Mouse (Mus musculus): ENCODE data around the gene Lypla2. TPM values are rescaled to one million over a fixed set of nuclear protein-coding genes. Genes with fewer than 3 reads are reported as not detected.
"Not testable (repeated sequence)": the region's sequence is repeated elsewhere in the genome, so short reads cannot be mapped to it uniquely, and the experiment has no call there.

Lypla2 gene
- polyA plus RNA-seq, 1 experiment from 2014 or later = 131 TPM

- Histone ChIP-seq H3K4me3 (replicated peaks) (no peak overlapping the region), H3K36me3 (peaks cover 22% of the 10 kb centered on the region), H3K27ac (no peak overlapping the region), H3K9ac (no peak overlapping the region), H3K9me3 (replicated peaks) (no peaks in the 10 kb centered on the region), H3K4me1 (peaks cover 21% of the 10 kb centered on the region), H3K27me3 (no peaks in the 10 kb centered on the region), H3K4me2 (no peak overlapping the region)
- ATAC-seq (replicated peaks; ENCODE audit: low FRiP score) = no peak
- 47% methylated on average over 4 of the region's 4 CpGs for WGBS
Observed at GRCm38 (mm10) chr4:135943389-135943788, 29.0 kb downstream of the Lypla2 start.

GRCm38 (mm10) chr4:135942193-135942592, 30.2 kb downstream of the Lypla2 start:
- no peak for ATAC-seq (replicated peaks; ENCODE audit: low FRiP score)
- Histone ChIP-seq H3K27me3 (no peaks in the 10 kb centered on the region), H3K9me3 (replicated peaks) (no peaks in the 10 kb centered on the region), H3K4me3 (replicated peaks) (no peak overlapping the region), H3K4me1 (peaks cover 11% of the 10 kb centered on the region), H3K27ac (no peak overlapping the region), H3K4me2 (no peak overlapping the region), H3K36me3 (peaks cover 33% of the 10 kb centered on the region), H3K9ac (no peak overlapping the region)
- WGBS = 86% methylated on average over 6 of the region's 6 CpGs

- 87% methylated on average over 8 of the region's 8 CpGs for WGBS
- not testable (repeated sequence) for H3K9ac ChIP-seq; H3K4me2 ChIP-seq; ATAC-seq (replicated peaks; ENCODE audit: low FRiP score); H3K27ac ChIP-seq; H3K27me3 ChIP-seq; H3K9me3 ChIP-seq (replicated peaks); H3K4me3 ChIP-seq (replicated peaks); H3K4me1 ChIP-seq
- H3K36me3 ChIP-seq = peaks cover 39% of the 10 kb centered on the region
Observed at GRCm38 (mm10) chr4:135941026-135941425, 31.4 kb downstream of the Lypla2 start.

GRCm38 (mm10) chr4:135938858-135939257, 33.6 kb downstream of the Lypla2 start:
- Histone ChIP-seq H3K27ac (no peak overlapping the region), H3K27me3 (no peaks in the 10 kb centered on the region), H3K9ac (no peak overlapping the region), H3K36me3 (peaks cover 48% of the 10 kb centered on the region), H3K4me2 (no peak overlapping the region), H3K9me3 (replicated peaks) (no peaks in the 10 kb centered on the region), H3K4me1 (peaks cover 3% of the 10 kb centered on the region; the same call in 1 of the 2 replicates), H3K4me3 (replicated peaks) (no peak overlapping the region)
- 69% methylated on average over 7 of the region's 7 CpGs for WGBS
- ATAC-seq (replicated peaks; ENCODE audit: low FRiP score) = no peak

GRCm38 (mm10) chr4:135935502-135935901, 36.9 kb downstream of the Lypla2 start:
- H3K9me3 ChIP-seq (replicated peaks) = no peaks in the 10 kb centered on the region
- H3K27ac ChIP-seq = no peak overlapping the region
- no peak for ATAC-seq (replicated peaks; ENCODE audit: low FRiP score)
- H3K36me3 ChIP-seq = peaks cover 71% of the 10 kb centered on the region
- H3K4me2 ChIP-seq = no peak overlapping the region
- 74% methylated on average over 5 of the region's 5 CpGs for WGBS
- no peaks in the 10 kb centered on the region for H3K27me3 ChIP-seq
- H3K9ac ChIP-seq = no peak overlapping the region
- no peak overlapping the region for H3K4me3 ChIP-seq (replicated peaks)
- H3K4me1 ChIP-seq = no peaks in the 10 kb centered on the region

- Histone ChIP-seq H3K27me3 (no peaks in the 10 kb centered on the region), H3K9ac (no peak overlapping the region), H3K36me3 (peaks cover 76% of the 10 kb centered on the region), H3K27ac (no peak overlapping the region), H3K4me3 (replicated peaks) (no peak overlapping the region), H3K9me3 (replicated peaks) (no peaks in the 10 kb centered on the region), H3K4me2 (no peak overlapping the region), H3K4me1 (no peaks in the 10 kb centered on the region)
- WGBS = 65% methylated on average over 12 of the region's 12 CpGs
- ATAC-seq (replicated peaks; ENCODE audit: low FRiP score) = no peak
Observed at GRCm38 (mm10) chr4:135934708-135935500, 37.5 kb downstream of the Lypla2 start.

- Histone ChIP-seq H3K4me1 (no peaks in the 10 kb centered on the region; the same call in 1 of the 2 replicates), H3K27ac (no peak overlapping the region), H3K9ac (no peak overlapping the region), H3K9me3 (replicated peaks) (no peaks in the 10 kb centered on the region), H3K27me3 (no peaks in the 10 kb centered on the region), H3K4me2 (no peak overlapping the region), H3K36me3 (peaks cover 57% of the 10 kb centered on the region), H3K4me3 (replicated peaks) (no peak overlapping the region)
- WGBS = 72% methylated on average over 5 of the region's 5 CpGs
- no peak for ATAC-seq (replicated peaks; ENCODE audit: low FRiP score)
Observed at GRCm38 (mm10) chr4:135931832-135932231, 40.6 kb downstream of the Lypla2 start.

- peaks cover 64% of the 10 kb centered on the region for H3K36me3 ChIP-seq
- ATAC-seq (replicated peaks; ENCODE audit: low FRiP score) = no peak
- H3K4me3 ChIP-seq (replicated peaks) = no peak overlapping the region
- no peaks in the 10 kb centered on the region for H3K9me3 ChIP-seq (replicated peaks)
- H3K4me2 ChIP-seq = no peak overlapping the region
- H3K27me3 ChIP-seq = no peaks in the 10 kb centered on the region
- H3K27ac ChIP-seq = no peak overlapping the region
- no peaks in the 10 kb centered on the region; the same call in 1 of the 2 replicates for H3K4me1 ChIP-seq
- WGBS = 92% methylated on average over 8 of the region's 8 CpGs
- H3K9ac ChIP-seq = no peak overlapping the region
Observed at GRCm38 (mm10) chr4:135930239-135930638, 42.2 kb downstream of the Lypla2 start.

- Histone ChIP-seq H3K27ac (no peak overlapping the region), H3K36me3 (peaks cover 63% of the 10 kb centered on the region), H3K27me3 (no peaks in the 10 kb centered on the region), H3K9ac (no peak overlapping the region), H3K4me1 (no peaks in the 10 kb centered on the region; the same call in 1 of the 2 replicates), H3K4me2 (no peak overlapping the region), H3K4me3 (replicated peaks) (no peak overlapping the region), H3K9me3 (replicated peaks) (no peaks in the 10 kb centered on the region)
- ATAC-seq (replicated peaks; ENCODE audit: low FRiP score) = no peak
- WGBS = 81% methylated on average over 9 of the region's 9 CpGs
Observed at GRCm38 (mm10) chr4:135929828-135930227, 42.6 kb downstream of the Lypla2 start.

GRCm38 (mm10) chr4:135929405-135929804, 43.0 kb downstream of the Lypla2 start:
- Histone ChIP-seq H3K27me3 (no peaks in the 10 kb centered on the region), H3K9me3 (replicated peaks) (no peaks in the 10 kb centered on the region), H3K4me3 (replicated peaks) (no peak overlapping the region), H3K27ac (no peak overlapping the region), H3K36me3 (peaks cover 66% of the 10 kb centered on the region), H3K9ac (no peak overlapping the region), H3K4me2 (no peak overlapping the region), H3K4me1 (no peaks in the 10 kb centered on the region; the same call in 1 of the 2 replicates)
- ATAC-seq (replicated peaks; ENCODE audit: low FRiP score) = no peak
- WGBS = 90% methylated on average over 5 of the region's 5 CpGs

- ATAC-seq (replicated peaks; ENCODE audit: low FRiP score) = no peak
- 78% methylated on average over 9 of the region's 9 CpGs for WGBS
- Histone ChIP-seq H3K4me3 (replicated peaks) (no peak overlapping the region), H3K9ac (no peak overlapping the region), H3K9me3 (replicated peaks) (no peaks in the 10 kb centered on the region), H3K4me1 (no peaks in the 10 kb centered on the region; the same call in 1 of the 2 replicates), H3K4me2 (no peak overlapping the region), H3K27me3 (no peaks in the 10 kb centered on the region), H3K27ac (no peak overlapping the region), H3K36me3 (peaks cover 66% of the 10 kb centered on the region)
Observed at GRCm38 (mm10) chr4:135928376-135928775, 44.0 kb downstream of the Lypla2 start.

GRCm38 (mm10) chr4:135926861-135927260, 45.6 kb downstream of the Lypla2 start:
- Histone ChIP-seq H3K4me2 (no peak overlapping the region), H3K9ac (no peak overlapping the region), H3K4me3 (replicated peaks) (no peak overlapping the region), H3K27me3 (no peaks in the 10 kb centered on the region), H3K9me3 (replicated peaks) (no peaks in the 10 kb centered on the region), H3K36me3 (peaks cover 58% of the 10 kb centered on the region), H3K4me1 (peaks cover 4% of the 10 kb centered on the region), H3K27ac (no peak overlapping the region)
- WGBS = 87% methylated on average over 3 of the region's 3 CpGs
- ATAC-seq (replicated peaks; ENCODE audit: low FRiP score) = no peak
